16 mouse cellular contexts compared by ENCODE assay signal in the genomic region with DNA sequence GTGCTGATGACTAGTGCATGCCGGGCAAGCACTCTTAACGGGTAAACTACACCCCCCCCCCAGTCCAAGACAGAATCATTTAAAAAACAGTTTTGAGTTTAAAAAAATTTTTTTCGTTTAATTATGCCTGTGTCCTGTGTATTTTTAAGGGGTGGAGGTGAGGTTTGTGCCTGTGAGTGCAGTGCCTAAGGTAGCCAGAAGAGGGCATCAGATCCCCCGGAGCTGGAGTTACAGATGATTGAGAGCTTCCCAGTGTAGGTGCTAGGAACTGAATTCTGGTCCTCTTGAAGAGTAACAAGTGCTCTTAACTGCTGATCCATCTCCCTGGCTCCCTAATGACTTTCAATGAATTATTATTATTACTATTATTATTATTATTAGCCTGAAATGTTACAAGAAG. TPM values are rescaled to one million over a fixed set of nuclear protein-coding genes. Genes with fewer than 3 reads are reported as not detected.
DNase-seq lines count a peak whose midpoint lies in the region; ATAC-seq and TF ChIP-seq lines count a peak whose summit lies in the region.
"Had no signal": no experiment of that assay in that cellular context is flagged by ENCODE, and none has a peak within 500 bp of the region (broad histone marks: within the 10 kb centered on the region; RNA-seq: fewer than 3 reads in every experiment).

No protein-coding gene starts in this region.

- no peaks in the 10 kb centered on the region for H3K27me3 ChIP-seq in cerebellum, adult 2 months (ENCODE audit: control insufficient read depth, insufficient read depth, low read length)
- H3K27me3 ChIP-seq in liver, embryonic 12.5 days (replicated peaks) = no peaks in the 10 kb centered on the region
- H3K27me3 ChIP-seq in ES-Bruce4 (ENCODE audit: control insufficient read depth, insufficient read depth, low read length, poor library complexity, severe bottlenecking) = no peaks in the 10 kb centered on the region
- H3K27me3 ChIP-seq in hindbrain, embryonic 11.5 days (ENCODE audit: control insufficient read depth, insufficient read depth, low read length) = no peaks in the 10 kb centered on the region
- H3K27me3 ChIP-seq: megakaryocyte, embryonic 14.5 days; stomach, embryonic 15.5 days had no signal

- 94% methylated on average over 4 of the region's 4 CpGs for WGBS in cerebellum, adult 2 months
- 81% methylated on average over 4 of the region's 4 CpGs for WGBS in liver, embryonic 12.5 days (ENCODE audit: insufficient replicate concordance)
- WGBS in hindbrain, embryonic 11.5 days = 91% methylated on average over 4 of the region's 4 CpGs

- peak; percentile 13; the same call in 1 of the 2 replicates for TF ChIP-seq CTCF in cerebellum, adult 2 months (IDR thresholded peaks at IDR 0.05; ENCODE audit: borderline replicate concordance, insufficient read depth, low read depth, low read length)
- TF ChIP-seq CTCF in ES-Bruce4 (IDR thresholded peaks at IDR 0.05; ENCODE audit: low read depth, low read length) = peak; percentile 54

- H3K9me3 ChIP-seq in liver, embryonic 12.5 days (replicated peaks) = no peaks in the 10 kb centered on the region
- H3K9me3 ChIP-seq in ES-Bruce4 (replicated peaks; ENCODE audit: control insufficient read depth, insufficient read depth, low read length, poor library complexity, severe bottlenecking) = no peaks in the 10 kb centered on the region
- no peaks in the 10 kb centered on the region for H3K9me3 ChIP-seq in hindbrain, embryonic 11.5 days (ENCODE audit: control insufficient read depth, low read length)
- H3K9me3 ChIP-seq: megakaryocyte, embryonic 14.5 days; stomach, embryonic 15.5 days had no signal

- no peak for TF ChIP-seq EP300 in ES-Bruce4 (IDR thresholded peaks at IDR 0.05; ENCODE audit: insufficient read depth, low read depth, low read length)

- DNase-seq in cerebellum, adult 2 months = no peak
- no peak for DNase-seq in cerebellum, postnatal 25 days
- DNase-seq in liver = peak; percentile 15
- DNase-seq in induced T-regulatory cell, adult 2 months (ENCODE audit: low read depth) = peak; percentile 36
- DNase-seq in hindbrain, embryonic 11.5 days (ENCODE audit: low spot score) = no peak
- no peak for DNase-seq in ovary, adult 18-20 months (ENCODE audit: low spot score)
- DNase-seq: adrenal gland, postnatal 25 days; cerebellum, adult 11 months; embryo, embryonic 11 days; heart, postnatal 14 days; kidney, postnatal 36 days; right cerebral cortex, postnatal 14 days had no signal

- no peaks in the 10 kb centered on the region for H3K4me1 ChIP-seq in cerebellum, adult 2 months (ENCODE audit: control insufficient read depth, insufficient read depth, low read length)
- peaks cover 18% of the 10 kb centered on the region for H3K4me1 ChIP-seq in liver, embryonic 12.5 days
- no peaks in the 10 kb centered on the region for H3K4me1 ChIP-seq in ES-Bruce4 (ENCODE audit: control insufficient read depth, insufficient read depth, low read length)
- H3K4me1 ChIP-seq in hindbrain, embryonic 11.5 days (replicated peaks; ENCODE audit: control insufficient read depth, insufficient read depth, low read length) = no peaks in the 10 kb centered on the region
- H3K4me1 ChIP-seq: stomach, embryonic 15.5 days had no signal

- H3K4me3 ChIP-seq in cerebellum, adult 2 months (replicated peaks; ENCODE audit: insufficient read depth, low read depth, low read length) = no peak overlapping the region
- no peak overlapping the region for H3K4me3 ChIP-seq in liver, embryonic 12.5 days
- H3K4me3 ChIP-seq in ES-Bruce4 (ENCODE audit: low read depth, low read length) = no peak overlapping the region
- no peak overlapping the region for H3K4me3 ChIP-seq in hindbrain, embryonic 11.5 days (ENCODE audit: low read depth, low read length)
- H3K4me3 ChIP-seq: megakaryocyte, embryonic 14.5 days; stomach, embryonic 15.5 days had no signal

- TF ChIP-seq POLR2A in cerebellum, adult 2 months (IDR thresholded peaks at IDR 0.05; ENCODE audit: borderline replicate concordance, insufficient read depth, low read length) = no peak
- no peak for TF ChIP-seq POLR2A in ES-Bruce4 (IDR thresholded peaks at IDR 0.05; ENCODE audit: insufficient read depth, low read length)

- ATAC-seq in liver, embryonic 12.5 days = no peak
- no peak for ATAC-seq in hindbrain, embryonic 11.5 days (ENCODE audit: low FRiP score)

- H3K4me2 ChIP-seq in liver, embryonic 12.5 days = no peak overlapping the region
- no peak overlapping the region for H3K4me2 ChIP-seq in hindbrain, embryonic 11.5 days (replicated peaks; ENCODE audit: low read depth, low read length)
- H3K4me2 ChIP-seq: stomach, embryonic 15.5 days had no signal

- peaks cover 17% of the 10 kb centered on the region for H3K36me3 ChIP-seq in liver, embryonic 12.5 days
- H3K36me3 ChIP-seq in ES-Bruce4 (ENCODE audit: control insufficient read depth, insufficient read depth, low read length, poor library complexity, severe bottlenecking) = no peaks in the 10 kb centered on the region
- H3K36me3 ChIP-seq in hindbrain, embryonic 11.5 days (ENCODE audit: control insufficient read depth, insufficient read depth, low read length) = no peaks in the 10 kb centered on the region
- H3K36me3 ChIP-seq: stomach, embryonic 15.5 days had no signal

- no peak overlapping the region for H3K27ac ChIP-seq in cerebellum, adult 2 months (ENCODE audit: insufficient read depth, low read length)
- H3K27ac ChIP-seq in liver, embryonic 12.5 days = no peak overlapping the region
- no peak overlapping the region for H3K27ac ChIP-seq in ES-Bruce4 (ENCODE audit: insufficient read depth, low read length)
- H3K27ac ChIP-seq in hindbrain, embryonic 11.5 days (ENCODE audit: low read depth, low read length) = no peak overlapping the region
- H3K27ac ChIP-seq: stomach, embryonic 15.5 days had no signal

- H3K9ac ChIP-seq in liver, embryonic 12.5 days = no peak overlapping the region
- no peak overlapping the region for H3K9ac ChIP-seq in ES-Bruce4 (ENCODE audit: low read depth, poor library complexity, severe bottlenecking)
- no peak overlapping the region for H3K9ac ChIP-seq in hindbrain, embryonic 11.5 days (ENCODE audit: low read depth, low read length)
- H3K9ac ChIP-seq: stomach, embryonic 15.5 days had no signal

RNA-seq across cellular contexts. Expression of a gene that starts 16.7 kb away (rescaled TPM):
- polyA plus RNA-seq in cerebellum, adult 2 months (2012; rRNA removed) = 12.1 and 15.9 TPM in 2 replicates
- 4.2 and 5.2 TPM in 2 replicates for polyA plus RNA-seq in liver, embryonic 12.5 days (2016; fragmentation: Nextera tagmentation; extraction: Ambion mirVana)
- 21.1 and 49.8 TPM in 2 replicates for polyA plus RNA-seq in ES-Bruce4 (2011; ENCODE audit: insufficient read depth, insufficient read length, low read depth, missing spikeins)
- polyA plus RNA-seq in hindbrain, embryonic 11.5 days (2014; fragmentation: Nextera tagmentation; extraction: Ambion mirVana) = 3.9 and 4.6 TPM in 2 replicates

RNA-seq across cellular contexts. Expression of a gene that starts 24.7 kb away (rescaled TPM):
- not detected in 2 replicates for polyA plus RNA-seq in cerebellum, adult 2 months (2012; rRNA removed)
- polyA plus RNA-seq in liver, embryonic 12.5 days (2016; fragmentation: Nextera tagmentation; extraction: Ambion mirVana) = 39.0 and 41.3 TPM in 2 replicates
- not detected in 2 replicates for polyA plus RNA-seq in ES-Bruce4 (2011; ENCODE audit: insufficient read depth, insufficient read length, low read depth, missing spikeins)
- 0.18 and 0.22 TPM in 2 replicates for polyA plus RNA-seq in hindbrain, embryonic 11.5 days (2014; fragmentation: Nextera tagmentation; extraction: Ambion mirVana)

RNA-seq across cellular contexts. Expression of a gene that starts 55.6 kb away (rescaled TPM):
- 17.7 and 18.8 TPM in 2 replicates for polyA plus RNA-seq in cerebellum, adult 2 months (2012; rRNA removed)
- 24.7 and 27.4 TPM in 2 replicates for polyA plus RNA-seq in liver, embryonic 12.5 days (2016; fragmentation: Nextera tagmentation; extraction: Ambion mirVana)
- polyA plus RNA-seq in ES-Bruce4 (2011; ENCODE audit: insufficient read depth, insufficient read length, low read depth, missing spikeins) = 45.1 and 46.3 TPM in 2 replicates
- polyA plus RNA-seq in hindbrain, embryonic 11.5 days (2014; fragmentation: Nextera tagmentation; extraction: Ambion mirVana) = 44.6 and 51.6 TPM in 2 replicates

Comparison
In these comparisons a context has a peak if more than half of its experiments do, and no peak if none do; other contexts are left out.
1. DNase-seq: peak in liver (single experiment) and induced T-regulatory cell, adult 2 months (single experiment); none in cerebellum, adult 2 months (0 of 2), cerebellum, postnatal 25 days (0 of 2), hindbrain, embryonic 11.5 days (single experiment) and ovary, adult 18-20 months (single experiment).
2. RNA of a gene that starts 24.7 kb away (polyA plus RNA-seq): 39.0 to 41.3 TPM in liver, embryonic 12.5 days; not detected in ES-Bruce4, 0.18 to 0.22 TPM in hindbrain, embryonic 11.5 days and not detected in cerebellum, adult 2 months; every median in the first group is over 10 times any median in the second.